Mouse (Mus musculus) right cerebral cortex, postnatal 36 days (tissue): ENCODE results near the gene Rgs7.

ENCODE experiments used
- DNase-seq, 2 experiments: peaks; one replicate each; pipeline ENCODE4 v3.0.0; 2022; ENCODE audit warnings: low spot score in 2 of 2, mixed read lengths in 1 of 2

Gene Rgs7

GRCm38 (mm10) chr1:175491861-175492682, at the start of gene Rgs7:
Rgs7 (minus strand) TSS chr1:175492500.
- DNase-seq, result peak; percentile 63 to 68

GRCm38 (mm10) chr1:175540700-175541099, 48.4 kb upstream of the Rgs7 start:
- no peak for DNase-seq

- DNase-seq, result no peak
These were observed 45.0 kb upstream of the Rgs7 start for GRCm38 (mm10) chr1:175537321-175537720.

GRCm38 (mm10) chr1:175529858-175530257, 37.6 kb upstream of the Rgs7 start:
- no peak for DNase-seq

GRCm38 (mm10) chr1:175524626-175525294, 32.5 kb upstream of the Rgs7 start:
- DNase-seq, result no peak

GRCm38 (mm10) chr1:175523572-175523971, 31.3 kb upstream of the Rgs7 start:
- no peak for DNase-seq

GRCm38 (mm10) chr1:175514543-175514942, 22.2 kb upstream of the Rgs7 start:
- DNase-seq, result no peak

- DNase-seq, result no peak
These were observed 19.9 kb upstream of the Rgs7 start for GRCm38 (mm10) chr1:175512173-175512572.

GRCm38 (mm10) chr1:175509989-175510388, 17.7 kb upstream of the Rgs7 start:
- no peak for DNase-seq

GRCm38 (mm10) chr1:175492683-175493043, 363 bp upstream of the Rgs7 start:
- no peak for DNase-seq

GRCm38 (mm10) chr1:175491511-175491860, 814 bp downstream of the Rgs7 start:
- DNase-seq, result no peak

GRCm38 (mm10) chr1:175485109-175485508, 7.2 kb downstream of the Rgs7 start:
- DNase-seq, result no peak

- DNase-seq, result no peak
These were observed 19.2 kb downstream of the Rgs7 start for GRCm38 (mm10) chr1:175473060-175473459.

GRCm38 (mm10) chr1:175469087-175469788, 23.1 kb downstream of the Rgs7 start:
- DNase-seq, result no peak

GRCm38 (mm10) chr1:175464566-175464965, 27.7 kb downstream of the Rgs7 start:
- DNase-seq, result no peak

GRCm38 (mm10) chr1:175462351-175462750, 29.9 kb downstream of the Rgs7 start:
- DNase-seq, result peak; percentile 26 to 36

- no peak for DNase-seq
These were observed 38.2 kb downstream of the Rgs7 start for GRCm38 (mm10) chr1:175454041-175454636.

- no peak for DNase-seq
These were observed 44.3 kb downstream of the Rgs7 start for GRCm38 (mm10) chr1:175448017-175448416.

GRCm38 (mm10) chr1:175442939-175443338, 49.4 kb downstream of the Rgs7 start:
- no peak for DNase-seq

GRCm38 (mm10) chr1:175442025-175442424, 50.3 kb downstream of the Rgs7 start:
- DNase-seq, result peak; percentile 41 to 71

- DNase-seq, result no peak
These were observed 58.6 kb downstream of the Rgs7 start for GRCm38 (mm10) chr1:175433622-175434204.

GRCm38 (mm10) chr1:175433128-175433527, 59.2 kb downstream of the Rgs7 start:
- DNase-seq, result no peak
